Mouse (Mus musculus) A20 (cell line): ENCODE measurements around the gene 1700049E17Rik1.
"Not testable (repeated sequence)": the region's sequence is repeated elsewhere in the genome, so short reads cannot be mapped to it uniquely, and the experiment has no call there.

Source experiments
- DNase-seq: peaks from one replicate; pipeline ENCODE4 v3.0.0-alpha.2; 2011; ENCODE audit warnings: low read depth, low spot score

1700049E17Rik1 gene

GRCm38 (mm10) chr14:41924649-41925048 is at the start of gene 1700049E17Rik1:
Gene 1700049E17Rik1 (plus strand): TSS chr14:41924949.
- DNase-seq: not testable (repeated sequence)

- not testable (repeated sequence) for DNase-seq
Observed at GRCm38 (mm10) chr14:41907190-41907589, 17.6 kb upstream of the 1700049E17Rik1 start, which contains the start of gene Gm7980. Gene Gm7980 (minus strand): TSS chr14:41907290.

GRCm38 (mm10) chr14:41943695-41944094 is 18.9 kb downstream of the 1700049E17Rik1 start, which contains the start of gene 1700024B05Rik:
Gene 1700024B05Rik (plus strand): TSS chr14:41943995.
- not testable (repeated sequence) for DNase-seq

GRCm38 (mm10) chr14:41964095-41964494 is 39.3 kb downstream of the 1700049E17Rik1 start:
- not testable (repeated sequence) for DNase-seq

- DNase-seq: not testable (repeated sequence)
Observed at GRCm38 (mm10) chr14:41967827-41968226, 43.1 kb downstream of the 1700049E17Rik1 start, which contains the start of gene Gm6401. Gene Gm6401 (minus strand): TSS chr14:41967927.

- not testable (repeated sequence) for DNase-seq
Observed at GRCm38 (mm10) chr14:41968596-41968995, 43.8 kb downstream of the 1700049E17Rik1 start.
